Mouse (Mus musculus) liver, adult 2 months (tissue): ENCODE results near the gene Olfr654. TPM values are rescaled to one million over a fixed set of nuclear protein-coding genes. Genes with fewer than 3 reads are reported as not detected.

Source experiments
- DNase-seq: peaks from one replicate; pipeline ENCODE4 v3.0.0-alpha.2; 2011; ENCODE audit warnings: low read depth, low spot score; ENCODE audit errors: extremely low read depth
- H3K27ac ChIP-seq: fragments of 200-500 bp; replicated peaks from 2 replicates; pipeline ENCODE4 v1.5.1; 2012; ENCODE audit warnings: low read depth, mild to moderate bottlenecking, control low read depth, inconsistent platforms, low read length; ENCODE audit not compliant: insufficient read depth
- H3K27me3 ChIP-seq: fragments of 200-500 bp; 2 replicates; pipeline ENCODE4 v1.6.1; 2012; ENCODE audit warnings: mild to moderate bottlenecking, moderate library complexity, low read length, inconsistent platforms; ENCODE audit not compliant: control insufficient read depth, insufficient read depth
- H3K36me3 ChIP-seq: fragments of 200-500 bp; 2 replicates; pipeline ENCODE4 v1.6.1; 2012; ENCODE audit warnings: low read length, inconsistent platforms; ENCODE audit not compliant: control insufficient read depth, insufficient read depth
- H3K4me1 ChIP-seq: fragments of 200-500 bp; 2 replicates; pipeline ENCODE4 v1.6.1; 2011; ENCODE audit warnings: low read length; ENCODE audit not compliant: control insufficient read depth, insufficient read depth
- H3K4me3 ChIP-seq: fragments of 200-500 bp; 2 replicates; pipeline ENCODE4 v1.5.1; 2011; ENCODE audit warnings: low read depth, mild to moderate bottlenecking, control low read depth, low read length, moderate library complexity; ENCODE audit not compliant: insufficient read depth
- H3K79me2 ChIP-seq: fragments of 200-500 bp; 2 replicates; pipeline ENCODE4 v1.6.1; 2012; ENCODE audit warnings: inconsistent platforms, mild to moderate bottlenecking, low read length, moderate library complexity; ENCODE audit not compliant: control insufficient read depth, insufficient read depth
- H3K9ac ChIP-seq: fragments of 200-500 bp; 2 replicates; pipeline ENCODE4 v1.6.1; 2012; ENCODE audit warnings: low read depth, mild to moderate bottlenecking, control low read depth, inconsistent platforms, low read length
- CTCF ChIP-seq: fragments of 200-500 bp; IDR thresholded peaks from 2 replicates; pipeline ENCODE4 v1.5.1; 2011; ENCODE audit warnings: low read depth, low read length, control low read depth
- POLR2A ChIP-seq: fragments of 200-500 bp; IDR thresholded peaks from 2 replicates; pipeline ENCODE4 v1.6.1; 2011; ENCODE audit warnings: low read length, control low read depth; ENCODE audit not compliant: insufficient read depth; ENCODE audit errors: extremely low read depth
- polyA plus RNA-seq: library from polyadenylated mRNA; depleted of rRNA; stranded (reverse); fragments of >200 nt; gene quantifications from 2 replicates; pipeline ENCODE4 v1.2.3, GENCODE M21; 2012; rRNA removed
- total RNA-seq: library from RNA; depleted of rRNA; stranded (reverse); fragments of >200 nt; gene quantifications from 2 replicates; pipeline ENCODE4 v1.2.3, GENCODE M21; 2014; rRNA removed

Olfr654 gene
- total and polyA plus RNA-seq, 2 experiments, result not detected

DNA sequence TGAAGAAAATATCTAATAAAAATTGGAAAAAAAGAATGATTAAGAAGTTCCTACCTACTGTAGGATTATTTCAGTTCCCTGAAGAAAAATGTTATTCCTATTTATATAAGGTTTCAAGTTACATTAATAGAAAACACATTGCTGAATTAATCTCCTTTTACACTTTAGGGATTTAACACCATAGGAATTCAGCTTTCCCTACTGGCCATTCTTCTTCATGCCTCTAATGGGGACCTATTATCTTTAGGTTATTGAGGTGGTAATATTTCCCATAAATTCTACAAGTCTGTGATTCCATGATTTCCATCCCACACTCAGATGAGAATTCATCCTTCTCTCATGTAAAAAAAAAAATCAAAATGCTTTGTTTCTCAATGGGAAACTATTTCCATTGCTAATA lies 37.7 kb downstream of the Olfr654 start, which contains the start of gene Olfr657:
Olfr657 (plus strand) TSS at position 301 of the 400 bp plus-strand sequence.
- Histone ChIP-seq H3K27ac (no peak within 1 kb of the TSS), H3K4me1 (no peaks in the 10 kb centered on the region), H3K36me3 (no peaks in the 10 kb centered on the region), H3K79me2 (no peaks in the 10 kb centered on the region), H3K9ac (no peak within 1 kb of the TSS), H3K27me3 (no peaks in the 10 kb centered on the region), H3K4me3 (no peak within 1 kb of the TSS)
- TF ChIP-seq POLR2A (no peak), CTCF (no peak)
- no peak for DNase-seq

Other genes with a start within 250 kb of the Olfr654 start
- gene Trim12c, start 233.7 kb upstream of the Olfr654 start, total RNA-seq, result 6.7 and 12.4 TPM in 2 replicates
- gene Trim12c, start 233.7 kb upstream of the Olfr654 start, polyA plus RNA-seq, result 2.7 and 2.8 TPM in 2 replicates
- 0.47 and 0.74 TPM in 2 replicates for gene Trim30b, start 217.1 kb upstream of the Olfr654 start, total RNA-seq
- 0.06 TPM in 1 of 2 replicates, not detected in the other for gene Trim30b, start 217.1 kb upstream of the Olfr654 start, polyA plus RNA-seq
- gene Trim30c, start 186.2 kb upstream of the Olfr654 start, total RNA-seq, result 0.54 and 1.3 TPM in 2 replicates
- gene Trim30c, start 186.2 kb upstream of the Olfr654 start, polyA plus RNA-seq, result 0.13 TPM in 1 of 2 replicates, not detected in the other
- 8.1 and 9.4 TPM in 2 replicates for gene Trim30a, start 121.8 kb upstream of the Olfr654 start, total RNA-seq
- gene Trim30a, start 121.8 kb upstream of the Olfr654 start, polyA plus RNA-seq, result 0.90 and 1.5 TPM in 2 replicates
- 6.2 and 8.9 TPM in 2 replicates for gene Trim30d, start 79.2 kb upstream of the Olfr654 start, total RNA-seq
- gene Trim30d, start 79.2 kb upstream of the Olfr654 start, polyA plus RNA-seq, result 0.42 and 1.2 TPM in 2 replicates
- gene Olfr651, start 36.9 kb upstream of the Olfr654 start, total RNA-seq, result not detected in 2 replicates
- gene Olfr651, start 36.9 kb upstream of the Olfr654 start, polyA plus RNA-seq, result not detected in 2 replicates
- not detected in 2 replicates for gene Olfr652, start 26.1 kb upstream of the Olfr654 start, total RNA-seq
- not detected in 2 replicates for gene Olfr652, start 26.1 kb upstream of the Olfr654 start, polyA plus RNA-seq
- gene Olfr653, start 9.7 kb upstream of the Olfr654 start, total RNA-seq, result not detected in 2 replicates
- not detected in 2 replicates for gene Olfr653, start 9.7 kb upstream of the Olfr654 start, polyA plus RNA-seq
- not detected in 2 replicates for gene Olfr655, start 14.8 kb downstream of the Olfr654 start, total RNA-seq
- gene Olfr655, start 14.8 kb downstream of the Olfr654 start, polyA plus RNA-seq, result not detected in 2 replicates
- not detected in 2 replicates for gene Olfr656, start 26.9 kb downstream of the Olfr654 start, total RNA-seq
- gene Olfr656, start 26.9 kb downstream of the Olfr654 start, polyA plus RNA-seq, result not detected in 2 replicates
- not detected in 2 replicates for gene Olfr657, start 37.8 kb downstream of the Olfr654 start, total RNA-seq
- not detected in 2 replicates for gene Olfr657, start 37.8 kb downstream of the Olfr654 start, polyA plus RNA-seq
- gene Olfr658, start 60.3 kb downstream of the Olfr654 start, total RNA-seq, result not detected in 2 replicates
- gene Olfr658, start 60.3 kb downstream of the Olfr654 start, polyA plus RNA-seq, result not detected in 2 replicates
- gene Olfr659, start 79.7 kb downstream of the Olfr654 start, total RNA-seq, result not detected in 2 replicates
- not detected in 2 replicates for gene Olfr659, start 79.7 kb downstream of the Olfr654 start, polyA plus RNA-seq
- gene Olfr661, start 99.5 kb downstream of the Olfr654 start, total RNA-seq, result not detected in 2 replicates
- gene Olfr661, start 99.5 kb downstream of the Olfr654 start, polyA plus RNA-seq, result not detected in 2 replicates
- gene Usp17le, start 190.4 kb downstream of the Olfr654 start, total RNA-seq, result not detected in 2 replicates
- not detected in 2 replicates for gene Usp17le, start 190.4 kb downstream of the Olfr654 start, polyA plus RNA-seq